Mouse (Mus musculus) gastrocnemius, adult 18-20 months (tissue): ENCODE measurements around the gene Fshr. TPM values are rescaled to one million over a fixed set of nuclear protein-coding genes. Genes with fewer than 3 reads are reported as not detected.
"Not testable (repeated sequence)": the region's sequence is repeated elsewhere in the genome, so short reads cannot be mapped to it uniquely, and the experiment has no call there.

Experiments
- DNase-seq: peaks from one replicate; pipeline ENCODE4 v3.0.0; 2021; ENCODE audit warnings: low spot score
- long read RNA-seq, 2 experiments: library from polyadenylated mRNA; stranded (forward); transcript quantifications; one replicate each; pipeline ENCODE4 v2.0.0; 2021
- total RNA-seq, 2 experiments: library from RNA; stranded (reverse); gene quantifications; 2 replicates each; pipeline ENCODE4 v1.2.3; 2021

Fshr gene
- not detected for total RNA-seq
- long read RNA-seq, experiment 1: 0 reads
- long read RNA-seq, experiment 2: 0 reads

DNA sequence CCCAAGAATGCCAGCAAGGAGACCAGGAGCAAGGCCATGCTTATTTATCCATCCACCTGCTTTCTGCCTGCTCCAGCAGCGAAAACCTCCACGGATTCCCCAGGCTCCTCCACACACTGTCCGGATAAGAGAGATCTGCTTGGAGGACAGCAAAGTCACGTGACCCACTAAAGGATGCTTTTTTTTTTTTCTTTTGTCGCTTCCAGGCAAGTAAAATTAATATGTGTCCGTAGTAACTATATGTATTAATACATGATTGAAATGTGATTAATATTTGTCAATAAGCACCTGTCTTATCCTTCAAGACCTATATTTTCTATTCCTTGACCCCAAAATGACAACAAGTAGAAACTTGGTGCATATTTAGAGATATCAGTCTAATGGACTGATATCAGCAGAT is at the start of gene Fshr:
TSS of gene Fshr (minus strand) at position 101 of the 400 bp plus-strand sequence.
- no peak for DNase-seq

DNA sequence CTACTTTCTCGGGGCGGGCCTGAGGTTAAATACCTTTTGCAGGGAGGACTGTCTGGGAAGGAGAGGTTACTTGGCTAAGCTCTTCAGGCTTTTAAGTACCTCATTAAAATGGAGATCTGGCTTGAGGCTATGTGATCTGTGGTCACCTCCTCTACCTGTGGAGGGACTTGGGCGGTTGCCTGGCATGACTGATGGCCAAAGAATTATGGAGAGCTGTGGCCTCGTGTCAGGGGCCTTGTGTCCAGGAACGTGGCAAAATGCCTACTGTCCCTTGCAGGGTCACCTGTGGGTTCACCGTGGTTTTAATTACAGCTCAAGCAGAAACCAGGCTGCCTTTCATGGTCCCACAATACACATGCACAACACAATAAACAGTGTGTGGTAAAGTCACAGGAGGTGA is 1.7 kb upstream of the Fshr start:
- no peak for DNase-seq

DNA sequence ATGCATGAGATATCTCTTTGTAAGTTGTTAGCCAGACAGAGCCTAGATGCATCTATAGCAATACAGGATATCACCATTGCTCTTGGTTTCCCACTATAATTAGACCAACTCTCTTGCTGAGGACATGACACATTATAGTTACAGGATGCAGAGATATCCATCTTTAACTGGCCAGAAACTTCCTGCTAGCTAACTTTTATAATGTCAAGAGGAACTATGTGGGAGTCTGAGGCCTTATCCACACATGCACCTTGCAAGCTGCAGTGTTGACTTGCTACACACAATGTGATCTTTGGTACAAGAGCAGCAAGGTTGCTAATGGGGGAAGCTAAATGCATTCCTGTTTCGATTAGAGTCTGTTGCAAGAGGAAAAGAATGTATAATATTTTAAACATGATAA is 26.9 kb downstream of the Fshr start:
- DNase-seq: no peak

DNA sequence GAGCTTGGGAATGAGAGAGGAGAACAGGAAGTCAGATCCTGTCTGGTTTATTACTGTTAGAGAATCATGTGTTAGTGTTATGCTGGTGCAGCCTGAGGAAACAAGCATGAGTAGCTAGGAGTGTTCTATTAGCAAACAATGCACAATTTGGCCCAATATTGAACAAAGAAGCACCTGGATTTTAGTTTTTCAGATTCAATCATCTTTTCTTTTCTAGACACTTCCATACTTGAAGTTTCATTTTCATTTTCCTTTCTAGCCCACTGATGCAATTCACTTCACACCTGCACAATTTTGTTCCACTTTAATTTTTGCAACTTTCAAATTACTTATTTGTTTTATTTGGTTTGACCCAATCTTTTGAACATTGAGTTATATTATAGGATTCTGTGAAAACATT is 35.7 kb downstream of the Fshr start:
- DNase-seq: no peak

DNA sequence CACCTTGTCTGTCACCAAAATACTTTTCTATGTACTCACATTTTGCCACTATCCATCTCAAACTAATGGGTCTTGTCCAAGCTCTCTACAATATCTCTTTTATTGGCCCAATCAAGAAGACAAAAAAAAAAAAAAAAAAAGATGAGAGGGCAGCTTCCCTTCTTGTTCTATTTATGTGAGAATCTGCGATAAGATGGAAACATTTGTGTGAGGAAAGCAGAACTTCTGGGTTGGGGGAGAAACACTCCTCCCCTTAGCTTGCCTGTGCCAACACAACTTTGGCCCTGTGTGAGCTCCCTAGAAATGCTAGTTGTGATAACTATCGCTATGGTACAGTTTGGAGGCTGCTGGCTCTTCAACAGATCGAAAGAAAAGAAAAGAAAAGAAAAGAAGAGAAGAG is 38.0 kb downstream of the Fshr start:
- no peak for DNase-seq

DNA sequence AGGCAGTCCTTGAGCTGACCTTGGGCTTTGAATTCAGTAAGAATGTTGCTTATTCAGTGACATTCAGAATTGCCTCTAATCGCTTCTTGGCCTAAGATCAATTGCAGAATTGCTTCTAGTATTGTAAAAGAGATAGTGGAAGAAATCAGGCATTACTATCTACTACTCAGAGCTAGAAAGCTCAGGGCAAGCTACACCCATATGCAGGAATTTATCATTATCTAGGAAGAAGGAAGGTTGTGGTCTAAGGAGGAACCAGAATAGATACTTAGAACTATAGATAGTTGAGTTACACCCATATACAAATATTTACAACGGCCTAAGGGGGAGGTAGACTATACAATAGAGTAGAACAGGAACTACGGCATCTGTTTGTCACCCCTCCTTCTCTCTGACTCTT is 41.1 kb downstream of the Fshr start:
- not testable (repeated sequence) for DNase-seq

DNA sequence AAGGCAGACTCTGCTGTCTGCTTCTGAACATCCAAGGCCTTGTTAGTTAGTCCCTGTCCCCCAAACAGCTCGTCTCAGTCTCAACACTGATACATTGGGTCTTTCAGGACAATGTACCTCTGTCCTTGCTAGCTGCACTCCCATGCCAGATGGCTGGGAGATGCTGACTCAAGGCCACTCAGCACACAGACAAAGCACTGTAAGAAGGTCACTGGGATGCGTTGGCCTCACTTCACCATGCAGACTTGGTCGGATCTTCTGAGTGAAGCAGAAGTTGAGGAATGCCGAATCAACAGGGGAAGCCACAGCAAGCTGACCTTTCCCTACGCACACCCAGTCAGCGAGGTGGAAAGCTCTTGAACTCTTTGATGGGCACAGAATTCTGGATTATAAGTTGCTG is 55.7 kb downstream of the Fshr start:
- DNase-seq: no peak

DNA sequence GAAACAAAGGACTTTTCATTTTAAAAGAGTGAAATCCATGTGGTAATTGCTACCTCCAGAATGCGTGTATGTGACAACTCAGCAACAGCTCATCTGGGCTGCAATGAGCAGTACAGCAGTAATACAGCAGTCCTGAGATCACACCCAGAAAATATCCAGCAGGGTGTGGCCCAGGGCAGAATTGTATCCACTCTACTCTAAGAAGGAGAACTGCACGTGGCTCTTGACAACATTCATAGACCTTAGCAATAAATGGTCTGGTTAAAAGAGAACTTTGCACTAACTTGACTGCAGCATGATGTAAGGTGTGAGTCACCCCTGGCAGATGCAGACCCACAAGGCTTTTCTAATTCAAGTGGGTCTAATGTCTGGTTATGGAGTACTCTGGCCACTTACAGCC is 80.5 kb downstream of the Fshr start:
- no peak for DNase-seq

DNA sequence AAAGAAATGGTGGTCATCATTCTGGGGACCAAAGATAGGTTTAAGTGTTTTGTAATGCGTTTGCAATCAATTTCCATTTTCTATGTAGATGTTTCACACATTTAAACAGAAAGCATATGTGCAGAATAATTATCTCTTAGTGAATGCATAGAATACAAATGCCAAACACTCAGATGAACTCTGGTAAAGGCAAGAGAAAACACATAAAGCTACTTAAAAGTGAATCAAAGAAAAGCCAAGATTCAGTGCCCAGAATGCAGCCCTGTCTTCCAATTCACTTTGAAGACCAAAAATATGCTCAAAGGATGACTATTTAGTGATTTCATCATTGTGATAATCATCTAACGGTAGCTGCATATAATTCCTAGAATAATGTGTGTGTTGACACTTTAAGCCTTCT is 81.2 kb downstream of the Fshr start:
- no peak for DNase-seq

DNA sequence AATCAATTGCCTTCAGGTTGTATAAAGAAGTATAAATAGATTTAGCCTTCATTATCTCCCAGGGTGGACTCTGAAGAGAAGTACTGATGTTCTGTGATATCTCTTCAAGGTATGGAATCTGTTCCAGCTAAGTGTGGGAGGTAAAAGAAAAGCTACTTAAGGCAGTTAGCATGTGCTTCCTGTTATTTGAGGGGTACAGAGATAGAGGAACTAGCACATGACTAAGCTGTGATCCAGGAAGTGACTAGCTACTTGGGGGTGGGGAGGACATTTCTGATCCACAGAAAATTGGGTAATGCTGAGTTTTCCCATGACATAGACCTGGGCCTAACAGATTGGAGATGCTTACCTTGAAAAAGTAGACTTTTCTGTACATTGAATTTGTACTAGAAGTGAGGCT is 86.5 kb downstream of the Fshr start:
- no peak for DNase-seq

DNA sequence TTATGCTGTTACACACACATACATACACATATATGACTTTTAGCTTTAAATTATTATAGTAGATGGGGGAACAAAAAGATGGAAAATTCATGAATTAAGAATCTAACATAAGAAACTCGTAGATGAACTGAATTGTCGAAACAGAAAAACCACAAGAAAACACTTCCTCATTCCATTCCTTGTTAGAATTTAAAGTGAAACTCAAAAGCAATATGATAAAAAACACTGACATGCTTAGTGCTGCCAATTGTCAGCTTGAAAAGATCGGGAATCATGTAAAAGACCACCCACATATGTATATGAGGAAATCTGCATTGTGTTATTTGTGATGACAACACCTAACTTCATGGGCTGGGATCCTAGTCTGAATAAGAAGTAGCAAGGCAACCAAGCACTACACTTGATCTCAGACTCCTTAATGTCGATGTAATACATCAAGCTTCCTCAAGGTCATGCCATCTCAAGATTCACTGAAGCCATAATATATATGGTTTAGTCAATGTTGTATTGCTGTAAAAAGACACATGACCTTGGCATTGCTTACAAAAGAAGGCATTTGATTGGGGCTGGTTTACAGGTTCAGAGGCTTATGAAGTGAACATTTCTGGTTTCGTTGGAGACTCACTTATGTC is 99.6 kb downstream of the Fshr start:
- no peak for DNase-seq

DNA sequence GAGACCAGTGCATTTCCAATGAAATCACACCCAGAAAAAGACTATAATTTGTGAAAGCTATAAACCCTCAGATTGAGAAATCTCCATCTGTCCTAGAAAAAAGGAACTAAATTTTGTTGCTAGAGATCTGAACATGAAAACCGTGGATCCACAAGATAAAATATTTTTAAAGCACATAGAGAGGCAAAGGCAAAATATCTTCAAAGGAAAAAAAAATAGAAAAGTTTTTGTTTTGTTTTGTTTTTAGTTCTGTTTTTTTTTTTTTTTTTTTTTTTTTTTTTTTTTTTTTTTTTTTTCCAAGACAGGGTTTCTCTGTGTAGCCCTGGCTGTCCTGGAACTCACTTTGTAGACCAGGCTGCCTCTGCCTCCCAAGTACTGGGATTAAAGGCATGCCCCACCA is 100.7 kb downstream of the Fshr start:
- not testable (repeated sequence) for DNase-seq

DNA sequence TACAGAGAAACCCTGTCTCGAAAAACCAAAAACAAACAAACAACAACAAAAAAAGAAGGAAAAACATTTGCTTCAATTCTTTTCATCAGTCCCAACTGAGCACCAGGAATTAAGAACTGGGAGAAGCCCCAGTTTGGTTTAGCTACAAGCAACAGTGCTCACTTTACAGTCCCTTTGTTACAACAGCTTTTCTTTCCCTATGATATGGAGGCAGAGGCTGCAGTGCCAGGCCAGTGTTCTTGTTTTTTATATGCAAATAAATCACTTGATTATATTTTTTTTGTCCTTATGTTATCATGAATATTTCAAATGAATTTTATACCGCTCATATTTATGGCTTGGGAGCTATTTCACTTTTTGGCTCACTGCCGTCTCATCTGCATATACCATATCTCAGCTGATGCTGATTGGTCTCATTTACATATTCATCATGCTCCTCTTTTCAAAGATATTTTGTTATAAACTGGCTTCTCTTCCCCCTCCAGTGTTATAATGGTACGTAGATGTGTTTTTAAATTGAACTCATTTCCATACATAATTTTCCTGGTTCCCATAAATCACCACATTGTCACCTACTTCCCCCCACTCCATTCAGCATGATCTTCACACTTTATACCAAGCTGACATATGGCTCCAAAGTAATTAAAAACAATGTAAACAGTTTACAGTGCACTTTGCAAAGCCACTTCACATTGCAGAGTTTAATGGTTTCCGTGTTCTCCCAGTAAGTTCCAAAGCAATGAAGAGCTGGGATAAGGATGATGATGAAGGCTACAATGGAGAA is 110.6 kb downstream of the Fshr start:
- DNase-seq: no peak

DNA sequence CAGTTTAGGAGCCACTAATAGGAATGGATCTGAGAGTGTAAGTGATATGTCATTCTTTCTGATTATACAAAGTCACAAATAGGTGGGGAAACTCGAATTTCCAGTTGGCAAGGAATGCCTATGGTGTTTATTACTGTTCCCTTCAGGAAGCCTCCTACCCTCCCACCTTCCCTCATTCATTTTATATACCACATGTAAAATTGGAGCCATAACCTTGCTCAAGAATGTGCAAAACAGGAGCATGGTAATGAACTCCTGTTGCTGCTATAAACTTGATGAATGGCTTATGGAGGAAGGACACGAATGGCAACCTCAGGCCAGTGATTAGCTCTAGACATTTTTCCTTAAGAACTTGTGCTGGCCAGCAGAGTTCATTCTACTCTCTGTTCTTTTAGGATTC is 117.6 kb downstream of the Fshr start:
- no peak for DNase-seq

DNA sequence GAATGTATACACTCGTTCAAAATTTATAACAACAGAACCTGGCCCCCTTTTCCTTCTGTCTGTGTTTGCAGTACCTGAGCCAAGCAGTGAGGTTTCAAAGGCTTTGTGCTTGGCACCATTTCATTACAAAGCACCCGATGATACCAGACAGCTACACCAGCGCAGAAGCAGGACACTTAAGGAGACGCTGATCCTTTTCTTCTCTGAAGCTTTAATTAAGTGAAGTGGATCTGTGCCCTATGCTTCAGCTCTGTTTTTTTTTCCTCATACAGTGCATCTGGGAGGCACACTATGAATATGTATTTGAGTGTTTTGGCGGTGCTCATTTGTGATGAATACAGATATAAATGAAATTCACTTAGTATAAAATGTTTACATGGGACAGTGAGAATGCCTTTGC is 120.8 kb downstream of the Fshr start:
- no peak for DNase-seq

DNA sequence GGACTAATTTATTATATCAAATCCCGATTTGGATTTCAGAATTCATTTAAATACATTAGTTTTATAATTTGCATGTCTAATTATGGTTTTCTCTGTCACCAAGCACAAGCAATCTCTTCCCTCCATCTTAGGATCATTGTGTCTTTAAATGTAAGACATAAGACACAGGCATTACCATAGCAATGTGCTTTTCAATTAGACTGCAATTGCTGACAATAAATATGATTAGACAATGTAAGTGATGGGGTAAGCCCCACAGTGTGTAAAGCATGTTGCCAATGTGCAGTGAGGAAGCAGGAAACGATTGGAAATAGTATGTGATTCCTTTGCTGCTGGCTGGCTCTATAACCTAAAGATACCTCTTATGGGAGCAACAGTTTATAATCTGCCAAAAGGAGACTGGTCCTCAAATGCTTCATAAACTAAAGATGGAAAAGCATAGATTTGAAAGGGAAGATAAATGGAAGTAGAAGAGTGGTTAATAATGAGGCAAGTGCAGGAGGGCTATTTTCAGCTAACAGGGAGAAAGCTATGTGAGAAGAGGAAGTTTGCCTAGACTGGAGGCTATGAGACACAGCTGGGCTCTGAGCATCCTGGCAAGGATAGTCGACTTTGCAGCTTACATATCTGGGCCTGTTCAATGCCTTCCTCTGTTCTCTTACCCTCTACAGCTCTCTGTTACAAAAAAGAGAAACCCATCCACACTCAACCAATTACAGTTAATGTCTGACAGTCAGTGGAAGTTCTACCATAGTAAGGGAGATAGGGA is 136.0 kb downstream of the Fshr start:
- no peak for DNase-seq

DNA sequence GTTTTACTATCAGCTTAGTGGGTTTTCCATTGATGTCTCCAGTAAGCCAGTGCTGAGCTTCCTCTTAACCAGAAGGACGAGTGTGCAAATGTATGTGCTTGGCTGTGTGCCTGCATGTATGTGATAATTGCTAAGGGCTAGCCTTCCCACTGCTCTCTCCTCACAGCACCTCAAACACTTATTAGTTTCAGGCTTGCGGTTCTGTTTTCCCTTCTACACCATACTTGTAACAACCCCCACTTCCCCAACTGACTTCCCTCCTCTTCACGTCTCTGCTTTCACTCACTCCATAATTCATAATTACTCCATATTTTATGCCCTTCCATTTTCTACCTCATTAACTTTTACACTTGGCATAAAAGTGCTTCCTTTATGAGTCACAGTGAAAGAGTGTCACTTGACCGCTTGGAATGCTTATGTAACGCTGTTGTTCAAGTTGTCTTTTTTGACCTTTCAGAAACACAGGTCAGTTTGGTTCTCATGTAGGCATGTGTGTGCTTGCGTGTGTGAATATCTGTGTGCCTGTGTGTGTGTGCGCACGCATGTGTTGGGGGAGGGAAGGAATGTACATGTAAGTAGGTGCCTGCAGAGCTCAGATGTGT is 138.0 kb downstream of the Fshr start:
- no peak for DNase-seq

DNA sequence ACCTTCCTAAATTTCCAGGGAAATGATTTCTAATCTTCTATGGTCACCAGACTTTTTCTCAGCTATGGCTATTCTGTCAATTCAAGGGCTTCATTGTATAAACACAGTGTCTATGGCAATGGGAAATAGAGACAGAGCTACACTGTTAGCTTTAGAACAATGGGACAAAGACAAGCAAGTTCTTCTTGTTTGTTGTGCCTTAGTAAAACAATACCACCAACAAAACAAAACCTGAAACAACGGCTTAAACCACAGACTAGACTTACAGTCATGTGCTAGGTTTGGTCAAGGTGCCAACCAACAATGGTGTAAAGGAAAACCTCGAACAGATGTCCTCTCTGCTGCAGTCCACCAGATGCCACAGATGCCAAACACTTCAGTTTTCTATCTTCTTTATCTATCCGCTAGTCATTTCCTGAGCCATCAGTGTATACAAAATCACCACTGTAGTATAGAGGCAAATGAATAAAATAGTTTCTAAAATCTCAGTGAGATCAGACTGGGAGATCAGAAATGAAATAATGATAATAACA is 149.4 kb downstream of the Fshr start:
- DNase-seq: no peak

DNA sequence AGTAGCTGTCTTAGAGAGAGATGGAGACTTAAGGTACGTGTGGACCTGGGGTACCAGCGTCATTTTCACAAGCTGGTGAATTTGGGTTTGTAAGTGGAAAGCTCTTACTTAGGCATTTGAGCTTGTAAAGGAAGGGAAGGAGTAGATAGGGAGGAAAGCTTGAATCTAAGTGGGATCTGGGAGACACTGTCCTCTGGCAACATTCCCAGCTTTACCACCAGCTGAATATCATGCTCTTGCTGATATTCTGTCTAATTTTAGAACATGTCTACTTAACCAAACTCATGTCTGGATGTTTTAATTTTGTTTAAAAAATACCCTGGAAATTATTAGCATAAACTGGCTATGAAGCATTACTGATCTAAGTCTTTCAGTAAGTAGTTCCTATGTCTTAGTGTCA is 151.4 kb downstream of the Fshr start:
- no peak for DNase-seq

DNA sequence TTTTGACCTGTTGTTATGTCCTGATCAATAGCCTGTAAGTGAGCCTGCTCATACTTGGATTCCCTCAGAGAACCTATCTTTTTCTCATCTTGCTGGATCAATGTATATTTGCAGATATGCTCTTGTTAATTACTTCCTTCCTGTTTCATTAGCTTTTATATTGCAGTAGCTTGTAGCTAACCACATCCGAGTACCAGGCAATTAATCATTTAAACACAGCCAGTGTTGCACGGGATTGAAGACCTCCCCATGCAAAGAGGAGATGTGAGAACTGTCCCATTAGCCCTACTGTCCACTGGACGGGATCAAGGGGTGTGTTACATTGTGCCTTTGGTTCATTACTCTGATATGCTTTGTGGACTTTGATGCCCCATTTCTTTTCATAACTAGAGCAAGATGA is 154.5 kb downstream of the Fshr start:
- no peak for DNase-seq

DNA sequence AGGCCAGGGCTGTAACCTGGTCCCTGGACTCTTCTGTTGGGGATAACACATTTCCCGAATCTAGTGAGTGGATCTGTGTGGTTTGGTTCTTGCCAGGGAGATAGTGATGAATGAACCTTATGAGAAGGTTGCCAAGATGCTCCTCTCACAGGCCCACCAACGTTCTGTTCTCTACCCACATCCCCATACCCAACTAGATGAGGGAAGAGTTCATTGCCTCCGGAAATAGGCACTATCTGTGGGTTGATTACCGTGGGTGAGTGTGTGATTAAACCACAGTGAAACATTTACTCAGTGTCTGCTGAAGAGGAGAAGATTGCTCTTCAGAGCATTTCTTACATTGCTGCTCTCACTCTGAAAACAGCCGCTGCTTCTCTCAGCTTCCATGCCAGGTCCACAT is 163.8 kb downstream of the Fshr start:
- no peak for DNase-seq

DNA sequence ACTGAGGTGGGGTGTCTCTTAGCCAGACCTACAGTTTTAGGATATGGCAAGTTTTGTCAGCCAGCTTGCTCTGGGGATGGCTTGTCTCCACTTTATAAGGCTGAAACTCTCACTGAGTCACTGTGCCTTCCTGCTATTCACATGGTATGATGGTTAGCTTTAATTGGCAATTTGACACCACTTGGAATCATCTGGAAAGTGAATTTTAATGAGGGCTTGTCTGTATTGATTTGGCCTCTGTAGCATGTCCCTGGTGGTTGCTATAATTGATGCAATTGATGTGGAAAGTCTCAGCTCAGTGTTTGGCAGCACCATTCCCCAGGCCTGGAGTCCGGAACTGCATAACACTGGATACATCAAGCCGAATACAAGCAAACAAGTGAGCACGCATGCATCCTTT is 164.4 kb downstream of the Fshr start:
- no peak for DNase-seq
